Mouse (Mus musculus) lung, adult 18-20 months (tissue): ENCODE results near the gene Rbm3.

Source experiments
- DNase-seq, 2 experiments: peaks; one replicate each; pipeline ENCODE4 v3.0.0; 2022; ENCODE audit warnings: mixed read lengths in 2 of 2

The Rbm3 gene

DNA sequence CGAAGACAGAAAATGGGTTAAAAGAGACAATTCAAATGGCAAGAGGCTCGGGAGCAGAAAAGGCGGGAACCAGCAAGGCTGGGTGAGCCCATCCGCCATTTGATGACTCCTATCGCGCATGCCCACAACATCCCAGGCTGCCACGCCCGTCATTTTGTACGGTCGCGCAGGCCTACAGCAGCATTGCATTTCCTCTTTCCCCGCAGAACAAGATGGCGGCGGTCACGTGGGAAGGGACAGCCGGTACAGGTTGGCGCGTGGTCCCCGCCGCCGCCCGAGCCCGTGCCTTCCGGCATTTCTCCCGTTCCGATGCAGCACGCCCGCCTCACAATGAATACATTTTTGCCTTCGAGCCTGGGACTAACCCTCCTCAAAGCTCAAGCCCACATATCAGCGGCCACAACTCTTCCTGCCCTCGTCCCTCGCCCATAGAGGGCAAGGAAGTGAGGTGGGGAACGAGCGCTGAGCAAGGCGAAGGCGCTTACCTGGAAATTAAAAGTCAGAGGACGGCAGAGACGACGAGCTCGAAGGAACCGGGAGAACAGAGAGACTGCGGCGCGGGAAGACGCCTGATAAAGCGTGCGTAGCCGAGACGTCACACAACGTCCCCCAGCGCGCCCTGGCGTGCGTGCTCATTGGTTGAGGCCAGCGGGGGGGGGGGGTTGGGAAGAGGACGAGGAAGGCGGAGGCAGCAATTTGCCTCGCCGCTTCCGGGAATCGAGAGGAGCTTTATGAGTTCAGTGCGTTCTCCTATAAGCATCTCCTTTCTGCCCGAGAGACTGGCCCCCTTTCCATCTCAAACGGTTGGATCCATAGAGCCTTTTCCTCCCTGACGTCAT lies at the start of gene Rbm3:
Gene Rbm3, minus strand, starts transcription at position 728 of the 839 bp plus-strand sequence.
- DNase-seq = peak; percentile 89 to 91

DNA sequence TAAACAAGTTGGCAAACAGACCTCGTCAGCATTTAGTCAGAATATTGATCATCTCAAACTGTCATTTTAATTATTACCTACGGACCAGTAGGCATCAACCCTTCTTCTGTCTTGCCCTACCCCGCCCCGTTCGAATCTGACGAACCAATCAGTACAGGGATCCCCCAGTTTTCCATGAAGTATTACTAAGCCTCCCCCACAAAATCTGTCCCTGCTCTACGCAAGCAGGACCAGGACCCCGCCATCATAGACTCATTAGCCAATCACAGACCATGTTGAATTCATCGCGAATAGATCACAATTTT lies 47.7 kb upstream of the Rbm3 start, which contains the start of gene Ebp:
Gene Ebp, minus strand, starts transcription at position 94 of the 305 bp plus-strand sequence.
- peak in 1 of 2 experiments; percentile 19 for DNase-seq

DNA sequence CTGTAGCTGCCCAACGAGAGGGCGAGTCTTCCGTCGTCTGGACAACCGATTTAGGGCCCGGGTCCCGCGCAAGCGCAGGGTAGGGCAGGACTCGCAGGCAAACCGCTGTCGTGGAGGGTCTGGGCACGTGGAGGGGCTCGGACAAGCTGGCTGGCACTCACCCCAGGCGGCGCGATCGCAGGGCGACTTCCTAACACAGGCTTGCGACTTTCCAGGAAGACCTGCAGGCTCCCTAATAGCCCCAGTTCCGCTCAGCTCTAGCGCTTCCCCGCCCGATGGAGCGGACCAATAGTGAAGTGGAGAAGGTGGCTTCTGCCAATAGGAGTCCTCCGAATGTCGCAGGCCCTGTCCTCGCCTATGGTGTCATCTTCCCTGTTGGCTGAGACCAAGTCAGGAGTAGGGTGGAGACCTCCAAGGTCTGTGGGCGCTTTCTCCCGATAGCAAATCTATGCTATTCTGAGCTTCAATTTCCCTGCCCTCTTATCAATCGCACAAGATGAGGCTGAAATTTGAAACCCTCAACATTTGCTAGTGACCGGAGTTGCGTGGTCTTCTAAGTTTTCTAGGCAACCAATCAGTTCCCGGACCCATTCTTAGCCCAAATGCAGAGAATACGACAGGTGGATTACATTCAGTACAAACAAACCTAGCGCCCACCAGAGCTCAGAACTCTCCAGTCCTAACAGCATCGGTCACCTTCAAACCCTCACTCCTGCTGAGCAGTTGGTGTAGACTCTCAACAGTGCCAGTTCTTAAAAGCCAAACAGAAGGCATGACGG lies 47.1 kb upstream of the Rbm3 start:
- peak; percentile 84 to 89 for DNase-seq

DNA sequence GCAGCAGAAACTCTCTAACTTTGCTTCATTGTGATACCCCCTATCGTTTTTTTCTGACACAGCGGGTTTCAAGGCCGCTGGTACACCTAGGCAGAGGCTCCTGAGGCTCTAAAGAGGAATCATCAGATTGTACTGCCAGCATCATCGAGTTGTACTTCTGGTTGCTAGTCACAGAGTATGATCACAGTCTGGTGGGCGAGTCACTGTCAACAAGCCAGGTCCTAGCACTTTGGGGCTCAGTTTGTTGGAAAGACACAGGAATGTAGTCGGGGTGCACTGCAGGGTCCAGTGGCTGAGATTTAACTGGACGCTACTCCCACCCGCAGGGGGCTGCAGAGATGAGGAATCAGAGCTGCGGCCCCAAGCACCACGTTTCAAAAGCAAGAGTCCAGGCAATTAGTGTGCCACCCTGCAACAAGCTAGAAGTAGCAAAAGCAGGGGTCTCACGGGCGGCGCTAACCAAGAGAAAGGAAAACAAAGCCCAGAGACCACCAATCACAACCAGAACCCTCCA lies 46.5 kb upstream of the Rbm3 start:
- no peak for DNase-seq

DNA sequence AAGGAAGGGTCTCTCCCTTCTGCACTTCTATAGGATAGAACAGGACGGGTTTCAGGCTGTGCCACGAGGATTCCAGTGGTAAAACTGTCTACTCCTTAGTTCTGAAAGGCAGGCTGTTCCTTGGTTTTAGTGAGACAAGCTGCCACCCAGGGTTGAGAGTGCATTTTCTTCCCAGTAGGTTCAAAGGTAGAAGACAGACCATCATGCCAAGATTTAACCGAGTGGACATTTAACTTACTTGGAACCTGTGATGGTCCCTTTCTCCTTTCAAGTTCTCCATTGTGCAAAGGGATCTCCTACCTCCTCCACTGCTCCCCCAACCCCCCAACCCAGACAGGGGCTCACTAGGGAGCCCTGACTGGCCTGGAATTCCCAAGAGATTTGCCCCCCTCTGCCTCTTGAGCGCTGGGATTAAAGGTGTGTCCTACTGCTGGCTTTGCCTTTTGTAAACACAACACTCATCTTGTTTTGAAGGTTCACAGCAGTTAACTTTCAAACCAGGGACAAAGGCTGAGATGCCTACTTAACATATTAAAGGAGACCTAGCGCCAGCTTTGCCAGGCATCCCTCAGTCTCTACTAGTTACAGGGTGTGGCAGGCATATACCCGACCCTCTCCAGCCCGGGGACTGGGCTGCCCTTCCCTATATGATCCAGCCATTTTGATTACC lies 37.3 kb upstream of the Rbm3 start:
- DNase-seq = no peak

DNA sequence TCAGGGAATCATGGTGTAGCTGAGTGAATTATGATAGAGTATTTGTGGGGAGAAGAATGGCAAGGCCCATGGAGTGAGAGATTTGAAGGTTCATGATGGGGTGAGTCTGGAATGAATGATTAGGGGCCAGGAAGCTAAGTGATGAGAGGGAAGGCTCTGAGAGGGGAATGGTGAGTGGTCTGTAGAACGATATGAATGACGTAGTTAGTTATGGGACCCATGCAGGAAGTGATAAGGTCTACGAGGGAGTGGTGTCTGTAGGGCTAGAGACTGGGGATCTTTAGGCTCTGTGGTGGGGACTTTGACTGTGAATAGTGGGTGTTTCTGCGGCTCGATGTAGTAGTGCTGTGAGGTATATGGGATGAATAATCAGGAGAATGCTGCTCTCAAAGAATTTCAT lies 34.0 kb upstream of the Rbm3 start:
- DNase-seq = no peak

DNA sequence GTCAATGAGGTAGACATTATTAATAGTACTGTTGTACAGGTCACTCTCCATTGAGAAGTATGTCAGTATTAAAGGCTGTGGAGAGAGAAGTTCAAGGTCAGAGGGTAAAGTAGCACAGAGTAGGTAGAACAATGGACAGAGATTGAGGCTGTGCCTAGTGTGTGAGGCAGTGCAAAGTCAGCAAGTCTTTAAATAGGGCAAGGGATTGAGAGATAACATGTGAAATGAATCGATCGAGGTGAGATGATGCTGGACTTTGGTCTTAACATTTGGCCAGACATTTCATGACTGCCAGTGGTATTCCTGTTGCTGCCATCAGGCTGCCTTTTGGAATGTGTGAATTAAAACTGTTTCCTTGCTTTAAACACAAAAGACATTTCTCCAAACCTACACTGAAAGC lies 33.2 kb upstream of the Rbm3 start:
- no peak for DNase-seq

DNA sequence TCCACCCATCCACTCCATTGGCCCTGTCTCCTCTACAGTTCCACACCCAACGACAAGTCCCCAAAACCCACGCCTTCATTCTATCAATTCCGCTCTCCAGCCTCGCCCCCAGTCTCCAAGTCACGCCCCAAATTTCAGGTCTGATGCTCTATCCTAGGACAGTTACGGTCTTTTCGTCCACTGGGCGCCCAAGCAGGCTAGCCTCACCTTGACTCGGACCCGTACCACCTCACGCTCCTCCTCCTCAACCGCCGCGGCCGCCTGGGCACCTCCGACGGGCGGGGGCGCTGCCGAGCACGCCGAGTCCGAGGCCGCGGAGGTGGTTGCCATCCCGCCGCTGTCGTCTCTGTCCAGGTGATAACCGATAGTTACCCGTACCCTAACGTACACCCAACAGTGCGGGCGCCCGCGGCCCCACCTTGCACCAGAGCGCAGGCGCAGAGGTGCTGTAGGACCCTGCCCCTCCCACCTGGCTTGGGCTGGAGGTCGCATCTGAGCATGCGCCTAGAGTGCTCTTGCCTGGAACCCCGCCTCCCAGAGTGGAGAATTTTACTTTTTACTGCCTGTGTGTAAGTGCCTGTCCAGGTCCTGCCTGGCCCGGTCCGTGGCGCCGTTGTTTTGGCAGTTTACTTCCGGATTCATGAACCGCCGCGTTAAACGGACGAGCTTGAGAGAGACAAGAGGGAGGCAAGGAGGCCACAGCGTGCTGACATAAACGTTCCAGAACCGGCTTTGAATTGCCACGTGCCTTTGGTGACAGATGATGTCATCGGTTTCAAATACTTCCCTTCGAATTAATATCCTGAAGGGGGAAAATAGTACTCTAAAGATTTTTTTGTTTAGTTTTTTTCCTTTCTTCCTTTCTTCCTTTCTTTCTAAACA lies 30.1 kb upstream of the Rbm3 start, which contains the start of gene Tbc1d25:
Gene Tbc1d25, minus strand, starts transcription at position 678 of the 882 bp plus-strand sequence.
- peak; percentile 88 to 91 for DNase-seq

DNA sequence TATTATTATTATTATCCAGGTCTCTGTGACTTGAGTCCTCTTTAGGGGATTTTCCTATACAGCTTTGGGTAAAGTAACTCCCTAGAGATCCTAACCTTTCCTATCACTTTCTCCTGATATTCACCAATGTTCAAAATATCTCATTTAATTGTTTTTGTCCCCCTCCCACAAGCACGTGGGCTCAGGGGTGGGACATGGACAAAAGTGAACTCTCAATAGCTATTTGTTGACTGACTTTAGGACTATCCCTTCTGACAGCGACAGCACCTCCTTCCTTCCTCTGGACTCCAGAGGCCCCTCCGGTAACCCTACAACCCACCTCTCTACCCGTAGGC lies 29.5 kb upstream of the Rbm3 start:
- DNase-seq = no peak

DNA sequence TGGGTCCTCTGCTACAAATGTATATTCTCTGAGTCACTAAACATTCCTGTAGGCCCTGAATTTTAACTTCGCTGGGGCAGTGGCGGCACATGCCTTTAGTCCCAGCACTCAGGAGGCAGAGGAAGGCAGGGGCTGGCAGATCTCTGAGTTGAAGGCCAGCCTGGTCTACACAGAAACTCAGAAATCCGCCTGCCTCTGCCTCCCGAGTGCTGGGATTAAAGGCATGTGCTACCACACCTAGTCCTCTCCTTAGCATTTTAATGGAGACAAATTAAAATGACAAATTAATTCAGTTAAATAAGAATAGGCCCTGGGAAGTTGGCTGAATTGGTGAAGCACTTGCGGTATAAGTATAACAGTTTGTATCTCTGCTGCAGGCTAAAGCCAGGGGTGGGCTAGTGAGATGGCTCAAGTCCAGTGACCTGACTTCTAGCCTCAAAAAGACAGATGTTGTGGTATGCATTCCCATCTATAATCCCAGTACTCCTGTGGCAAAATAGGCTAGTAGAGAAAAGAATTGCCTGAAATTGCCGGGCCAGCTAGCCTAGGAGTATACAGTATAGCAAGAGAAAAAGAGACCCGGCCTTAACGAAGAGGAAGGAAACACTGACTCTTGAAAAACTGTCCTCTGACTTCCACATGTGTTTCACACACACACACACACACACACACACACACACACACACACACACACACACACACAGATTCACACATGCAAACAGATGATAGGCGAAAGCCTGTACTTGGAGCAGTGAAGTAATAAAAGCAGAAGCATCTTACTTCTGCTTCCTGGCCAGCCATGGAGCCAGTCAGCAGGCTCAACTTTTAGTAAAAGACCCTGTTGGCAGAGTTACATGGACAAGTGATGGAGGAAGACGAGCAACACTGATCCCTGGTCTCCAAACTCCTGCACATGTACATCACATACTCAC lies 22.3 kb upstream of the Rbm3 start:
- no peak for DNase-seq

DNA sequence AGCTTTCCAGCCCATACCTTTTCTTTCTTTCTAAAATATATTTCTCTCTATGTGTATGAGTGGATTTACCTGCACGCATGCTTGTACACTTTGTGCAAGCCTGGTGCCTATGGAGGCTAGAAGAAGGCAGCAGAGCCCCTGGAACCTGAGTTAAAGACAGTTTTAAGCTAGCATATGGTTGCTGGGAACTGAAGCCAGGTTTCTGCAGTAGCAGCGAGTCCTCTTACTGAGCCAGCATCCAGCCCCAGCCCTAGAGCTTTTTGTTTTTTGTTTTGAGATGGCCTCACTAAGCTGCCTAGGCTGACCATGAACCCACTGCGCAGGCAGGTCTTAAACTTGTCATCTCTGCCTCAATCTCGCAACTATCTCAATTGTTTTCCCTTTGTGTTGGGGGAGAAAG lies 18.8 kb upstream of the Rbm3 start:
- DNase-seq = no peak

DNA sequence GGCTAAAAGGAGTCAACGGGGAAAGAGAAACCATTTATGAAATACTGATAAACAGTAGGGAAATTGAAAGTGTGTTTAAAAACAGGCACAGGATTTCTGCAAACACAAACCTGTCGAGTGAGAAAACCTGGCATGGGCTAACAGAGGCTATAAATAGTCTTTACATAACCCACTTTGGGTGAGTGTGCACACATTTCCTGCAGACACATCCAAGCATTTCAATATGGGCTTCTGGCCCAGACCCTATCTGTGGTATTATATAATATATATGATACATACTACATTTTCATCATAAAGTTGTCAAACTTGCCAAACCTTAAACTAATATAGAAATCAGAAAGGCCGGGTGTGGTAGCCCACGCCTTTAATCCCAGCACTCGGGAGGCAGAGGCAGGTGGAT lies 17.4 kb upstream of the Rbm3 start:
- DNase-seq = peak; percentile 19 to 54

DNA sequence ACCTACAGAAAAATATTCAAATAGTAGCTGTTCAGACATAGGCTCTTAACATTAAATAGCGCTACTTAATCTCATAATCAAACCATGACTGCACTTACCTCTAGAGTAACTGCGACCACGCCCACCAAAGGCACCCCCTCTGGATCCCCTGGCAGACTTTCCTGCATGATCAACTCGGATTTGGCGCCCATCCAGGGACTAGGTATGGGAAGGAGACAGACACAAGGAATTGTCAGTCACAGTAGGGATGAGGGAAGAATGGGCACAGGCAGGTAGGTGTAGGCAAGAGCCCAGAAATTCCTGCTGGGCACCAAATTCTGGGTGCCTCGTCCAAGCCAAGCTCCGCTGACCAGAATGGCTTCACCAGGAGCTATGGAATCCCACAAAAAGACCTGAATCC lies 1.9 kb downstream of the Rbm3 start:
- no peak for DNase-seq

DNA sequence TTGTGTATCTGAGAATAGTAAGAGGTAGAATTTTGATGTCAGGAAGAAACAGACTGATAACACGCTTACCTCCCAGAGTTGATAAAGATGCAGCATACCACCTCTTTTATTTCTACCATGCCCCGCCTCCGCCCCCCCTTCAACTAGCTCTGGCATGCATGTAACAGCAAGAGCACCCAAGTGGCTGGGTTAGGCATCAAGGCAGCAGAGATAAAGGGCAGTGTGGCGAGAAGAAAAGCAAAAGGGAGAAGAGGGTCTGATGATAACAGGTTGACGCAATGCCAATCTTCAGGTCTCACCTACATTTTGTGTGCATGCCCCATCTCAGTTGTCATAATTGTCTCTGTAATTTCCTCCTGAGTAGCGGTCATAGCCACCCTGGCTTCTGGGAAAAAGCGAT lies 2.7 kb downstream of the Rbm3 start:
- no peak for DNase-seq

DNA sequence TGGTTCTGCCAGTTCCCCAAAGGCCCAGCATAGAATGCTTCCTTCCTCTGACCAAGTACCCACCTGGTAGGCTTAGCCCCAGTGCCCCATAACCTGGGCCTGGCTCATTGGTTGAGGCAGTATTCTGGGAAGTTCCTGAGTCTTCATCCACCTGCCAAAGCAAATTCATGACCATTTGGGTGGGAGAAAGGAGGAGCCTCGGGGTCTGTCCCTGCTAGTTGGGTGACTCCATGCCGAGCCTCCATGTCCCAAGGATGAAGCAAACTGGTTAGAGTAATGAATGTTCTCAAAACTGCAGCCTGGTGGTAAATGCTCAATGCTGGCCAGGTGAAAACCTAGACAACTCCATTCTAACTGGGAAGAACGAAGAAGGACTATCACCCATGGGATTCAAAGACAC lies 4.6 kb downstream of the Rbm3 start:
- no peak for DNase-seq

DNA sequence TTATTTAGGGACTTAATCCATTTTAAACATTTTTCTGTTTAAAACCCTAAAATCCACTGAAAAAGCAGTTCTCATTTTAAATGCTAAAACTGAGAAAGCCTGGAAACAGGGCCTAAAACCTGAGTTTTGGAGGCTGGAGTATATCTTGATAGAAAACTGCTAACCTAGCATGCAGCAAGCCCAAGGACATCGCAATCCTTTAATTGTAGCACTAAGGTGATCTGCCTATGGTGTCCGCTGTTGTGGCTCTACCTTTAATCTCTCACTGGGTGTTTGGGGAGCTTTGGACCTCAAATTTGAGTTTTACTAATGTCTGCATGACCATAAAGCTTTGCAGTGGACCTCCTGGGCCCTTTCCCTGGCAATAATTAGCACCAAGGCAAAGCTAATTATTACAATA lies 5.2 kb downstream of the Rbm3 start:
- DNase-seq = no peak

DNA sequence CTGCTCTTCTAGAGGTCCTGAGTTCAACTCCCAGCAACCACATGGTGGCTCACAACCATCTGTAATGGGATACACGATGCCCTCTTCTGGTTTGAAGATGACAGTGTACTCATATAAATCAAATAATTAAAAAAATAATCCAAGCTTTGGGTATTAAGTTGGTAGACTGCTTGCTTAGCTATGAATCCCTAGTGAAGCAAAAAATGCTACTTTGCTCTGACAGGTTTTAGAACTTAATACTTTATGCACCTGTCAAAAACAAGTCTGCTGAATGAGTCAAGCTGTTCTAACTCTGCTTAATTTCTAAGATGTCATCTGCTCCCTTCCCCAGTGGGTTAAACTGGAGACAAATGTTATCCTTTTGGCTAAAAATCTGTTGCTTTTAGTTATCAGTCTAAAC lies 6.2 kb downstream of the Rbm3 start:
- DNase-seq = no peak

DNA sequence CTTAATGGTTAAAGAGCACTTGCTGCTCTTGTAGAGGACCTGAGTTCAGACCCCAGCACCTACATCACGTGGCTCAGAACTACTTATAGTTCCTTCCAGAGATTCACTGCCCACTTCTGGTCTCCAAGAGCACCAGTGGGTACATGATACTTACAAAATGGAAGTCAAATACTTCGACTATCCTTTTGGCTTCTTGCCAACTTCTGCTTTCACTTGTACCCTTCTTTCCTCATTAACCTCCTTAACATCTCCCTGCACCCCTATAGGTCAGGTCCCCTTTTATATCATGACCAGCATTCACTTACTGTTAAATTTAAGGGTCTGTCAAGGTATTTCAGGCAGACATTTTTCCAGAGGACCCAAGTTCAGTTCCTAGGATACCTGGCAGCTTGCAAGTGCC lies 9.8 kb downstream of the Rbm3 start:
- DNase-seq = no peak

DNA sequence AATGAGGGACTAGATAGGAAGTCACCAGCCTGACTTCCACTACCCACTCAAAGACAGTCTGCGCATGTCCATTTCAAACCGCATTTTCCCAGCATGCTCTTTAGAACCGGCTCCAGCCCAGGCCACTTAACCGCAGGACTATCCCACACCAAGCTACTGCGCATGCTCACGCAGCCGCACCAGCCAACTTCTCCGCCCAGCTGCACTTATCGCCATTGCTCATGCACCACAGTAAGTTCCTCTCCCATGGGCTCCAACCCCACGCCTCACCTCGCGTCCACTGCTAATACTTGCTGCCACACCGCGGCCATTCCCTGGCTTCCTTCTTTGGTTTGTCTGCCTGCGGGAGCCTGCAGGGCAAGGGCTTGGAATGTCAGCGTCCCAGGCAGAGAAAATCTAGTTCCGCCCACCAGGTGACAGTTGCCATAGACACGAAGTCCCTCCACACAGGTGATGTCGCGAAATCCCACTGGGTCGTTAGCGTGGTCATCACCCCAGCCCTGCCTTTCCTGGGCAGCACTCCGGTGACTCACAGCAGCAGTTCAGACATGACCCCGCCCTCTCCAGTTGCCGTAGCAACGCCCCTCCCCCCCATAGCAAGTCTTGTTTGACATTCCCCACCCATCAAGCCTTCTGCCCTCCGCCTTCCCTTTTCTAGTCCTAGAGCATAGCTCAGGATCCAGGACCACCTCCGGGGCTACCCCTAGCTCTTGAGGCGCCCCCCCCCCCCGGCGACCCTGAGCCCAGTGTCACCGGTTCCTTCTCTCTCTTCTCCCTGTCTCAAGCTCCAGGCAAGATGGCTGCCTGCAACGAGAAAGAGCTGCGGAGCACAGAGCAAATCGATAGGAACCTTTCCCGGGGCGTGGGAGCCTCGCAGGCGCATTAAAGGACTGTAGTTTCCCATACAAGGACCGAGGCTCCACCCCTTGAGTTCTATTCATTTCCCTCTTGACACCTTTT lies 13.4 kb downstream of the Rbm3 start, which contains the start of gene Wdr13:
Gene Wdr13, minus strand, starts transcription at position 876 of the 960 bp plus-strand sequence.
- peak; percentile 93 for DNase-seq

DNA sequence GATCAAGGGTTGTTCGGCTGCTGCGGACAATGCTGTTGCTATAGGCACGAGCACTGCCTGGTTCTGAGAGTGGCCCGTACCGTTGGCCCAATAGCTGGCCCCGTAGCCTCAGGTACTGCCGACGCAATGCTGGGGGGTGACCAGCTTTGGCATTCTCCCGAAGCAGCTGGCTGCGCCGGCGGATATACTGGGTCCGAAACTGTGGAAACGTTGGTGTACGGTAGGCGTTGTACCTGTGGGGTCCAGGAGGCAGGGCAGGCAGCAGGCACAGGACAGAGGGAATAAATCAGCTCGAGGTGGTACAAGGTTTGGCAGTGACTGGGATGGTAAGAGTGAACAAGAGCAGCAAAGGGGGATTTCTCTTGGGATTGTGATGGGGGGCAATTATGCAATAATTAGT lies 14.3 kb downstream of the Rbm3 start:
- DNase-seq = peak in 1 of 2 experiments; percentile 3
